Mouse (Mus musculus) heart, postnatal 0 days (tissue): ENCODE measurements around the gene Pax7.

Experiments
- CTCF ChIP-seq: IDR thresholded peaks from 2 replicates; pipeline ENCODE4 v1.5.1; 2016; ENCODE audit warnings: antibody characterized with exemption, control low read depth, low read depth
- EP300 ChIP-seq: IDR thresholded peaks from 2 replicates; pipeline ENCODE4 v1.6.1; 2016; ENCODE audit warnings: antibody characterized with exemption, low read depth

GRCm38 (mm10) chr4:139843456-139843855, 10.1 kb upstream of the Pax7 start:
- TF ChIP-seq CTCF (no peak), EP300 (no peak)
